Mouse (Mus musculus) adrenal gland, postnatal 10 days (tissue): ENCODE results near the gene Rhbdl3. TPM values are rescaled to one million over a fixed set of nuclear protein-coding genes. Genes with fewer than 3 reads are reported as not detected.

Experiments used
- DNase-seq: peaks from one replicate; pipeline ENCODE4 v3.0.0; 2021; ENCODE audit warnings: mixed read lengths
- total RNA-seq, 2 experiments: library from RNA; stranded (reverse); gene quantifications; 2 replicates each; pipeline ENCODE4 v1.2.3; 2021

The Rhbdl3 gene
- total RNA-seq, 2 experiments from 2014 or later: 3.0 to 3.9 TPM

- DNase-seq: no peak
Observed at GRCm38 (mm10) chr11:80384461-80384860, 83.7 kb downstream of the Rhbdl3 start.

DNA sequence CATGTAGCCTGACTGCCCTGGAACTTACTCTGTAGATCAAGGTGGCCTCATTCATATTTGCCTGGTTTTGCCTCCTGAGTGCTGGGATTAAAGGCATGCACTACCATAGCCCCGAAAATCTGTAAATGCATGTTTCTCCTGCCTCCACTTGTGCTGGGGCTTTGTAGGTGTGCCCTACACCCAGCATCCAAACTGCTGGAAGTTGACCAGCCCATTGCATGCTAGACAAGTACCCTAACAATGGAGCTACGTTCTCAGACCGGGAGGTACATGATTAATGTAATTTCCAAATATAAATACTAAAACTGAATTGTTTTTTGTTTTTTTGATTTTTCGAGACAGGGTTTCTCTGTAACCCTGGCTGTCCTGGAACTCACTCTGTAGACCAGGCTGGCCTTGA lies 84.3 kb downstream of the Rhbdl3 start:
- no peak for DNase-seq

GRCm38 (mm10) chr11:80386790-80387189 lies 86.1 kb downstream of the Rhbdl3 start:
- DNase-seq: no peak

DNA sequence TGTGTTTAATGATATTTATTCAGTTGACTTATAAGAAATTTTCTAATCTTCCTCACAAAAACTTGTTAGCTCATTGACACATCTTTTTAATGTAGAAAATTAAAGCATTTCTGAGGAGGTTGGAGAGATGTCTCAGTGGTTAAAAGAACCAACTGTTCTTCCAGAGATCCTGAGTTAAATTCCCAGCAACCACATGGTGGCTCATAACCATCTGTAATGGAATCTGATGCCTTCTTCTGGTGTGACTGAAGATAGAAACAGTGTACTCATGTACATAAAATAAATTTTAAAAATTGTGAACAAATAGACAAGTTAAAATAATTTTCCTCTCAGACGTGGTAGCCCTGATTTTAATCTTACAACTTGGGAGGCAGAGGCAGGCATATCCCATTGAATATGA lies 89.2 kb downstream of the Rhbdl3 start:
- DNase-seq: no peak

DNA sequence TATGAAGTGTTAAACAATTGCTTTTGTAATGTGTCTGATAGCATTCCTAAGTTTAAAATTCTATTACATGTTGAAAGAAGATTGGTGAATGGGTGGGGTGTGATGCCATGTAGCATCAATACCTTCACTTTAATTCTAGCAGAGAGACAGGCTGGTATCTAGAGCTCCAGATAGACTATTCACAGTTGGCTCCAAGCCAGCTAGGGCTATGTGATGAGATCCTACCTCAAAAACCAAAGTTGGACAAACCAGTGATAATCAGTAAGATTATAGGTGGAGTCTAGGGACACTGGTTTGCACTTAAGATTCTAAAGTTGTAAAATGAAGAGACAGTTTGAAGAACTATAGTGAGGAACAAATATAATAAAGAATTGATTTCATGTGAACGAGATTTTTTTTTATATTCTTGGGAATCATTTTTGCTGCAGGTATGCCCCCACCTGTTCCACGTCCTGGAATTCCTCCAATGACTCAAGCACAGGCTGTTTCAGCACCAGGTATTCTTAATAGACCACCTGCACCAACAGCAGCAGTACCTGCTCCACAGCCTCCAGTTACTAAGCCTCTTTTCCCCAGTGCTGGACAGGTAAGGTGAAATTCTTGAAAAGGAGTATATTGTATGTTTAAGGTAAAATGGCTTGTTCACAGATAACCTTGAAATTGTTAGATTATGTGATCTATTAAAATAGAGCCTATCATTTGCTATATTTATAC lies 90.9 kb downstream of the Rhbdl3 start:
- DNase-seq: no peak

GRCm38 (mm10) chr11:80395930-80396329 lies 95.2 kb downstream of the Rhbdl3 start:
- DNase-seq: no peak

DNA sequence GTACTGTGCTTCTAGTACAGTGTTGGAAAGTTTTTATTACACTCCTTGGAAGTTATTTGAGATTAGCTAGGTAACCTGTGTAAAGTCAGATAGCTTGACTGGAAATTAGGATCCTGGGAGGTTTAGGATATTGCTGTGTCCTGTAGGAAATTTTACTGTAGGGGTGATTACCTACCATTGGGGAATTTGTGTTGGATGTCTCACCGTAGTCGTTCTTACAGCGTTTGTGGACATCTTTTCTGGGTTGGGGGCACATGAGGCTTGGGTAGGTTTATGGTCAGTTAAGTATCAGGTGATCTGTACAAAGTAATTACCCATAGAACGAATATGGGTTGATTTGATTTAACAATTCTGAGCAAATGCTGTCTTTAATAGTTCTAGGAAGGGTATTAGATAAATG lies 95.9 kb downstream of the Rhbdl3 start:
- no peak for DNase-seq

Other genes starting within 250 kb of the Rhbdl3 start
- 10 to 100 TPM; 22.0 to 26.6 TPM for gene Crlf3, start 219.9 kb upstream of the Rhbdl3 start, total RNA-seq
- 1 to 10 TPM; 4.2 to 6.3 TPM for gene Atad5, start 211.5 kb upstream of the Rhbdl3 start, total RNA-seq
- 10 to 100 TPM; 23.1 to 28.1 TPM for gene Tefm, start 158.7 kb upstream of the Rhbdl3 start, total RNA-seq
- 10 to 100 TPM; 10.4 to 12.5 TPM for gene Adap2, start 146.8 kb upstream of the Rhbdl3 start, total RNA-seq
- gene Rnf135, start 117.1 kb upstream of the Rhbdl3 start, total RNA-seq: 10 to 100 TPM in 1 of 2 experiments, 1 to 10 TPM in 1; 6.9 to 11.0 TPM
- 10 to 100 TPM; 56.5 to 69.3 TPM for gene Rhot1, start 91.9 kb upstream of the Rhbdl3 start, total RNA-seq
- 10 to 100 TPM; 14.9 to 21.1 TPM for gene 5730455P16Rik, start 77.1 kb downstream of the Rhbdl3 start, total RNA-seq
- 100 to 1,000 TPM; 134 to 158 TPM for gene Zfp207, start 82.4 kb downstream of the Rhbdl3 start, total RNA-seq
- 100 to 1,000 TPM; 108 to 118 TPM for gene Psmd11, start 127.7 kb downstream of the Rhbdl3 start, total RNA-seq
- gene Cdk5r1, start 176.1 kb downstream of the Rhbdl3 start, total RNA-seq: 1 to 10 TPM; 2.2 to 3.9 TPM